Mouse (Mus musculus) lung, adult 18-20 months (tissue): ENCODE measurements around the gene Ldb1.
"Not testable (repeated sequence)": the region's sequence is repeated elsewhere in the genome, so short reads cannot be mapped to it uniquely, and the experiment has no call there.

Experiments
- DNase-seq, 2 experiments: peaks; one replicate each; pipeline ENCODE4 v3.0.0; 2022; ENCODE audit warnings: mixed read lengths in 2 of 2

Gene Ldb1

DNA sequence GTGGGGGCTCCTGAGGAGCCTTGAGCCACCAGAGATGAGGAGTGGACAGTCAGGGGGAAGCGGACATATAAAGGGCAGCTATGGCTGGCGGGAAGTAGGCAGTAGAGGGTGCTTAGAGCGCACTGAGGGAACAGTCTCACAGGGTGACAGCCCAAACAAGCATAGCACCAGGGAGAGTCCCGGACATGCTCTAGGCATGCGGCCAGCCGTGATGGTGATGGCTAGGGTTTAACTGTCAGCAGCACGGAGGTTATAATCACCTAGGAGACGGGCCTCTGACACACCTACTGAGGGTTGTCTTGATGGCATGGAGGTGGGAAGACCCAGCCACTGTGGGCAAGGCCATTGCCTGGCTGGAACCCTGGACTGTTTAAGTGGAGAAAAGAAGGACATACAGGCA, 18.4 kb downstream of the Ldb1 start:
- no peak for DNase-seq

DNA sequence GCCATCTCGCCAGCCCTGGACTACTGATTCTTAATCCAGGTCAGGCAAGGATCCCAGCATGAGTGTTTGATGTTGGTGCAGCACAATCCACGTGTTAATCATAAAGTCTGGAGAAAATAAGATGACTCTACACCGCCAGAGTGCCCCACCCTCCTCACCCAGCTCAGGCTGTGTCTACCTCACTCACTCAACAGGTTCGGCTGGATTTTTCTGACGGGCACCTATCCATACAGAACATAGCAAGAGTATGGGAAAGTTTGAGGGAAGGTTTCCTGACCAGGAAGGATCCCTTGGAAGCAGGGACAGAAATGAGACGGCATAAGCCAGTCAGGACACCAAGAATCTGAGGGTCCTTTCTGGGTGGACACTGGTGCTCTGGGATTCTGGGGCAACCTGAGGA, 20.1 kb downstream of the Ldb1 start:
- DNase-seq = peak; percentile 60 to 73

DNA sequence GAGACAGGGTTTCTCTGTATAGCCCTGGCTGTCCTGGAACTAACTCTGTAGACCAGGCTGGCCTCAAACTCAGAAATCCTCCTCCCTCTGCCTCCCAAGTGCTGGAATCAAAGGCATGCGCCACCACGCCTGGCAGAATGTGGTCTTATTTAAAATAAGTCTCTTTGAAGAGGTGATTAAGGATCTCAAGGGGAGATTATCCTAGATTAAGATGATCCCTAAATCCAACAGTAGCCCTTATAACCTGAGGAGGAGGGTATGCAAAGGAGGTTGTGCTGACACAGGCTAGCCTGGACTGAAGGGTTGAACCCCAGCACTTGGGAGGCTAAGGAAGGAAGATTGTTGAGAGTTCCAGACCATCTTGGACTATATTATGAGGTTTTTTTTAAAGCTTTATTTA, 29.0 kb downstream of the Ldb1 start:
- no peak for DNase-seq

DNA sequence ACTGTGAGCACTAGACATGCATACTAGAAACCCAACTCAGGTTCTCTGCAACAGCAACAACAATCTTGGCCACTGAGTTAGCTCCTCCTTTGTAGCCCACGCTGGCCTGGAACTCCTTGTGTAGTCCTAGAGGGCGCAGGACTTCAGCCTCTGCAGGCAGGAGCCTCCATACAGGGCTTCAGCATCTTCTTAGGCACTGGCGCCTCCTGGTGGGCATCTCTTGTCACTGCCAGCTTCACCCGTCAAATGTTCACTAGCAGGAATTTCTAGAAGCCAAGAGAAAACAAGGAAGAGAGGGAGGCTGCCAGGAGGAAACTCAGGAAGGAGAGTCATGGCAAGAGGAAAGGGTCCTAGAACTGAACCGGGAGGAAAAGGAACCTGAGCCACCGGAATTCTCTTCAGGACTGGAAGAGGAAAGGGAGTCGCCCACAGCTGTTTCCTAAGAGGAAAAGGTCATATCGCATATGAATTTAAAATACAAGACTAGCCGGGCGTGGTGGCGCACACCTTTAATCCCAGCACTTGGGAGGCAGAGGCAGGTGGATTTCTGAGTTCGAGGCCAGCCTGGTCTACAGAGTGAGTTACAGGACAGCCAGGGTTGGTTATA, 30.3 kb downstream of the Ldb1 start:
- DNase-seq = peak; percentile 90 to 91

DNA sequence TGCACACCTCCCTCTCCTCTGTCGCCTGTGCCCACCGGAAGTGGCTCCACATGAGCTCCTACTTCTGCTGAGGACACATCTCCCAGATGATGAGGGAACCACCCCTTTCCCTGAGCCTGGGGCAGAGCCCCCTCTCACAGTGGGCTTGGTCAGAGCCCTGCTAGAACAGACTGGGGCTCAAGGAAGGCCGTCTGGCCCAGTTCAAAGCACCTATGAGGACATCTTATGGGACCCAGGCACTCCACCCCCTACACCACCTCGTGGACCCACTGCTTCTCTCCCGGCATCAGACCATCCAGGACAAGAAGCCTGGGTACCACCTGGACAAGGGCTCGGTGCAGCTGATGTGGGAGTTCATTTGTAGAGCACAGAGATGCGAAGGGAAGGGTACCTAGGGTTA, 39.3 kb downstream of the Ldb1 start:
- DNase-seq = no peak

DNA sequence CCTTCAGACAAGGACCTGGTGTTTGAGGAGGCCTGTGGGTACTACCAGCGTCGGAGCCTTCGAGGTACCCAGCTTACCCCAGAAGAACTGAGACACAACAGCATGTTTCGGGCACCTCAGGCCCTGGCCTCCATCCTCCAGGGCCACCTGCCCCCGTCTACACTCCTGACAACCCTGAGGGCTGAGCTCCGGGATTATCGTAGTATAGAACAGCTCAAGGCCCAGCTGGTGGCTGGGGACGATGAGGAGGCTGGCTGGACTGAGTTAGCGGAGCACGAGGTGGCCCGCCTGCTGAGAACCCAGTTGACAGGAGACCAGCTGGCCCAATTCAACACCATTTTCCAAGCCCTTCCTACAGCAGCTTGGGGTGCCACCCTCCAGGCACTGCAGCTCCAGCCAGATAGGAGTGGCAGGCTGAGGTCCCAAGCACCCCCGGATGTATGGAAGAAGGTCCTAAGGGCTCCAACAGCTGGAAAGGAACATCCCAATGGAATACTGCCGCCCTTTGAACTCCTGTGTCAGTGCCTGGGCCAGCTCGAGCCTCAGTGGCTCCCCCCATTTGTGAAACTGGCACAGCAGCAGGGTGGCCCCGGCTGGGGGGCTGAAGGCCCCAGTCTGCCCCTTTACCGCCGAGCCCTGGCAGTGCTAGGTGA, 40.1 kb downstream of the Ldb1 start:
- no peak for DNase-seq

DNA sequence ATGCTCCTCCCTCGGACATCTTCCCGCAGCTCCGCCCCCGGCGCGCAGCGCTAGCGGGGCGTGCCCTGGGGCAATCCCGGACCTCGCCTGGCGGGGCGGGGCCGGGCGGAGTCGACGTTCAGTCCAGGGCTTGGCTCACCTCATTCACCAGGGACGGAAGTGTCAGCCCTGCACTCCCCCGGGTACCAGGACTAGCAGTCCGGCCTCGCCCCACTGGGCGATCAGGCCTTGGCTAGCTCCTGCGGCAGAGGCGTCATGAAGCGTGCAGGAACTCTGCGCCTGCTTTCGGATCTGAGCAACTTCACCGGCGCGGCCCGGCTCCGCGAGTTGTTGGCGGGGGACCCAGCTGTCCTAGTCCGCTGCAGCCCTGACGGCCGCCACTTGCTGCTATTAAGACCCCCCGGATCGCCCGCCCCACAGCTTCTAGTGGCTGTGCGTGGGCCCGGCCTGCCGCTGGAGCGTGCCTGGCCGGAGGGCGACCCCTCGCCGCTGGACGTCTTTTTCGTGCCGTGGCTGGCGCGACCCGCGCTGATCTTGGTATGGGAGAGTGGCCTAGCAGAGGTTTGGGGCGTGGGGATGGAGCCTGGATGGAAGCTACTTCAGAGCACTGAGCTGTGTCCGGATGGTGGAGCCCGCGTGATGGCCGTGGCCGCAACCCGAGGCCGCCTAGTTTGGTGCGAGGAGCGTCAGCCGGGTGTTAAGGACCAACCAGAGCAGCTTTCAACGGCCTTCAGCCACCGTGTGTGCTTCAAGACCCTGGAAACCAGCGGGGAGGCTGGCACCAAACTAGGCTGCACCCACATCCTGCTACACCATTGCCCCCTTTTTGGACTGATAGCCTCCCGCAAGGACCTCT, 41.4 kb downstream of the Ldb1 start, which contains the start of gene Hps6:
Gene Hps6 (plus strand): TSS at position 138 of the 856 bp plus-strand sequence.
- DNase-seq = peak; percentile 93 to 95

DNA sequence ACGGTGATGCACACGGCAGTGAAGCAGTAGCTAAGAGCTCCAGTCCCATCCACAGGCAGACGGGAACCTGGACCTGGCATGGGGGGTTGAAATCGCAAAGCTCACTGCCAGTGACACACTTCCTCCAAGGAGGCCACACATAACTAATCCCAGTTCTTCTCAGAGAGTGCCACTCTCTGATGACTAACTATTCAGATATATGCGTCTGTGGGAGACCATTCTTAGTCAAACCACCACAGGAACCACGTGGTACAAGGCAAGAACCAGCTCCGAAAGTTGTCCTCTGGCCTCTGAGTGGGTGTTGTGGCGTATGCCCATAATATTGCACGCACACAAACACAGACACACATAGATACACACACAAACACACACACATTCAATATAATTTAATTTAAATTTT, 42.7 kb downstream of the Ldb1 start:
- peak in 1 of 2 experiments; percentile 17 for DNase-seq

DNA sequence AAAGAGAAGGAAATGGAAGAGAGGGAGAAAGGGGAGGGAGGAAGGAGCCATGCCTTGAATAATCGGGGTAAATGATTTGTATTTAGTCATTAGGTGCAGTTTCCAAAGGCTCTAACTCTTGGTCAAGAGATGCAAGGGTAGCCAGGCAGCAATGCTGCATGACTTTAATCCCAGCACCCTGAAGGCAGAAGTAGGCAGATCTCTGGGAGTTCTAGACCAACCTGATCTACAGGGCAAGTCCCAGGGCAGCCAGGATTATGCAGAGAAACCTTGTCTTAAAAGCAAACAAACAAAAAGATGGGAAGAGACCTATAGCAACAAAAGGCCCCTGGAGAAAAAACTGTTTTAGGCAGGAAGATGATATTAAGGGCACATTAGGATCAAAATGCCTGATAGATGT, 45.6 kb downstream of the Ldb1 start:
- DNase-seq = no peak

DNA sequence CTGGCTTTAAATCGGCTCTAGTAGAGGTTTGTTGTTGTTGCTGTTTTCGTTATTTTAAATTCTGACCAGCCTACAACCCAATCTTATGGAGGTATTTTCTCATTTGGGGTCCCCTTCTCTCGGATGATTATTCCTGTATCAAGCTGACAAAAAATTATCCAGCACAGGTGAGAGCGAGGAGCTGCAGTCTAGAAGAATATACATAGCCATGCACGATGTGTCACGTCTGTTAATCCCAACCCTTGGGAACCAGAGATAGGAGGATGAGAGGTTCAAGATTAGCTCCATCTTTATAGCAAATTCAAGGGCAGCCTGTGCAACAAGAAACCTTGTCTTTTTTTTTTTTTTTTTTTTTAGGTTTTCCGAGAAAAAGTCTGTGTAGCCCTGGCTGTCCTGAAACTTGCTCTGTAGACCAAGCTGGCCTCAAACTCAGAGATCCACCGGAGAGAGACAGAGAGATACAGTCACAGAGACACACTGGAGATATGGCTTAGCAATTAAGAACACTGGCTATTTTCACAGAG, 46.3 kb downstream of the Ldb1 start:
- DNase-seq = no peak

DNA sequence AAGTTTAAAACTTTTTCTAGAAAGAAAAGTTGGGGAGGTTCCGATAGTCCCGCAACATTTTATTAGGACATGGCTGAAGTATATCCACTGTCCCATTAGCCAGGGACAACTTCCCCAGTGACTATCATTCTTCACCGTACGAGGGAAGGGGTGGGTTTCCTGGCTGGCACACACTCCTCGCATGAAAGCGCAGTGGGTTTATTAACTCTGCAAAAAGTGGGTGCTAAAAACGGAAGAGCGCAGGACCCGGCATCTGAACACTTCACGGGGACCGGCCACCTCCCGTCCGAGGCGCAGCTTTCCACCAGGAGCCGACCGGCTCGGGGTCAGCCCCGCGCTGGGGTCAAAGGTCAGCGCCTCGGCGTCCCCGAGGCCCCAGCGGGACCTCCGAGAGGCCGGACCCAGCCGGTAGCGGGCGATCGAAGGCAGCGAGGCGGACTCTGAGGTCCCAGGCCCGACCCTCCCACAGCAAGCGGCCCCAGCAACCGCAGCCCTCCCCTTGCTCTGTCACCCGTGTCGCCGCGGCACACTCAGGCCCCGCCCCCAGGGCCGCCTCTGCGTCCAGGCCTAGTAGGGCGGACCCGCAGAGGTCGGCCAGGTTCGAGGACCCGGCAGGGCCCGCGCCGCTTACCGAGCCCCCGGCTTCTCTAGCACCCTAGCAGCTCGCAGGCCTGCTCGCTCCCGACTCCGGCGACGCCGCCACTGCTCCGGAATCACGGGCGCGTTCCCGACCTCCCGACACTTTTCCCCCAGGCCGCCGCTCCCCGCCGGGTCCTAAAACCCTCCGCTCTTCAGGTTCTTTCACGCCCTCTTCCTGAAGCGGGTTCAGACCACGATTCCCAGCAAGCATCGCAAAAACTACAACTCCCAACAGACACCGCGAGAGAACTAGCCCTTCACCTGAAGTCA, 47.0 kb downstream of the Ldb1 start, which contains the start of gene Armh3:
Gene Armh3 (minus strand): TSS at position 704 of the 909 bp plus-strand sequence.
- DNase-seq = peak; percentile 94 to 95

DNA sequence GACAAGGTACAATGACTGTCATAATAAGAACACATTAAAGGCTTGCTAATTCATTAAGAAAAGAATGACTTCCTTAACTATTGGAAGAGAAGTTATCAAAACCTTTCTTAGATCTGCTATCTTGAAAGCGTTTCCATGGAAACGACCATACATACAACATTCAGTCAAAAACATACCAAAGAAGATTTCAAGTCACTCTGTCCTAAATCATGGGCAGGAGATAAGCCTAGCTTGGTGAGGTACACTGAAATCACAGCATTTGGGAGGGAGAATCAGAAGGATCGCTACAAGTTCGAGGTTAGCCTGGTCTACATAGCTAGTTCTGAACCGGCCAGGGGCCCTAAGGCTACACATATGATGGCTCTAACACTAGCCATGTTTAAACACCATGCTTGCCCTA, 47.6 kb downstream of the Ldb1 start:
- no peak for DNase-seq

DNA sequence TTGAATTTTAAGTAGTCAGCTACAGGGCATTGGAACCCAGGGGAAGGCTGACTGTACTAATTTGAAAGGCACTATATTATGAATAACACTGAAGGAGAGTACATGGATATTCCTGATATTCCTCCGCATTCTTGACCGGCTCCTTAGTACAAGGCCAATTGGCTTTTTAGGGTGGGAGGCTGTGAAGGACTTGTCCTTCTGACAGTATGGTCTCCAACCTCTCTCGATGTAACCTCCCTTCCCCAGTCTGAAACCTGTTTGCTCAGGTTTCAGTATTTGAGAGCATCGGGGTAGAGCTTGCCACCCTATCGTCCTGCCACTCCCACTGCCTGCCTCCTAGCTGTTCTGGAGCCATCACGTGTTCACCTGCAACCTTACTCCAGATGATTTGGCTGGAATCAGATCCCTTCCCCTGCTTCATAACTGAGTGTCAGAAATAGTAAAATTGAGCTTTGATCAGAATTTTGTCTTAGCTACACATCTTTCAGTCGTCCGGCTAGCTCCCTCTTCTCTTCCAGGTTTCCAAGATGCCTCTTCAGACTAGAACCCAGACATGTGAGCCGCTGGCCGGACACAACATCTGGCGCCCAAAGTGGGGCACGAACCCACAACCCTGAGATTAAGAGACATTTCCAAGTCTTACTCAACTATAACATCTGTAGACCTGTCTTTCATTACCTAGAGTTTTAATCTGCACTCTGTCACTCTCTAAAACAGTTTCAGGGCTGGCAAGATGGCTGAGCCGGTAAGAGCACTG, 50.9 kb downstream of the Ldb1 start:
- peak in 1 of 2 experiments; percentile 27 for DNase-seq

DNA sequence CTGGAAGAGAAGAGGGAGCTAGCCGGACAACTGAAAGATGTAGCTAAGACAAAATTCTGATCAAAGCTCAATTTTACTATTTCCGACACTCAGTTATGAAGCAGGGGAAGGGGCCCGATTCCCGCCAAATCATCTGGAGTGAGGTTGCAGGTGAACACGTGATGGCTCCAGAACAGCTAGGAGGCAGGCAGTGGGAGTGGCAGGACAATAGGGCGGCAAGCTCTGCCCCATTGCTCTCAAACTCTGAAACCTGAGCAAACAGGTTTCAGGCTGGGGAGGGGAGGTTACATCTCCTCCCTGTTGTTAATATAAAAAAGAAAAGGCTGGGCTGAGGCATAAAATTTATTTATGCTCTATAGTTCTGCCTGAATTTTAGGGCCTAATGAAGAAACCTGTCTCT, 51.6 kb downstream of the Ldb1 start:
- not testable (repeated sequence) for DNase-seq

DNA sequence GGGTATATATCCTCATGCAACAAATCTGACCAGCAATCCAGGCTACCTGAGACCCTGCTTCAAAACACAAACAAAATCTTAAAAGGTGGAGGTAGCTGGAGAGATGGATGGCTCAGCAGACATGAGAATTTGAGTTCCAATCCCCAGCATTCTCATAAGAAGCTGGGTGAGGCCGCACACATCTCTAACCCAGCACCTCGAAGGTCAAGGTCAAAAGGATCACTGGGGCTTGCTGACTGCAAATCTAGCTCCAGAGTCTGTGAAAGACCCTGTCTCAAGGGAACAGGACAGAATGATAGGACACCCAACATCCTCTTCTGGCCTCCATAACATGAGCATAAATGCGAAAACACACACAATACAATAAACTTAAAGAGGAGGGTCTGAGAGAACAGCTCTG, 53.8 kb downstream of the Ldb1 start:
- no peak for DNase-seq

DNA sequence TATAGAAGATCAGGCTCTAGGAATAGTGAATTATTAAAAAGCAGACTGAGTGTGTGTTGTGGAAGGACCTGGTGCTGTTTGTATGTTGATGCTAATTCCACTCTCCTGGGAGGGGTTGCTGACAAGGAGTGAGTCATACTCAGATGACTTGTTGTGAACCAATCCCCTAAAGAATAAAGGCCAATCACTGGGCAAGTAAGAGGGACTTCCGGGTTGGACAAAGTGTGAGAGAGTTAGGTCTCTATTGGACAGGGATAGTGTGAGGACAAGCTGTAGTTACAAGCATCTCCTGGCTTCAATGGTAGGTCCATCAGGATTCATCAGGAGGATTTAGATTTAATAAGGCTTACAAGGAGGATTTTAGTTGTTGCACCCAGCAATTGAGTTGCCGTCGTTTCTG, 56.8 kb downstream of the Ldb1 start:
- no peak for DNase-seq

DNA sequence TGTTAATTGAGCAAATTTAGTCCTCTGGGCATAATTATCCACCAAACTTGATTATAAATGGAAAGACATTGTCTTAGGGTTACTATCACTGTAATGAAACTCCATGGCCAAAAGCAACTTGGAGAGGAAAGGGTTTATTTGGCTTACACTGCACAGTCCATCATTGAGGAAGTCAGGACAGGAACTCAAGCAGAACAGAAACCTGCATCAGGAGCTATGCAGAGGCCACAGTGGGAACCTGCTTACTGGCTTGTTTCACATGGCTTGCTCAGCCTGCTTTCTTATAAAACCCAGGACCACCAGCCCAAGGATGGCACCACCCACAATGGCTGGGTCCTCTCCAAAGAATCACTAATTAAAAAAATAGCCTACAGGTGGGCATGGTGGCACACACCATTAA, 60.6 kb downstream of the Ldb1 start:
- no peak for DNase-seq
